Mouse (Mus musculus): Measurements from ENCODE around the gene Plxnd1. TPM values are rescaled to one million over a fixed set of nuclear protein-coding genes. Genes with fewer than 3 reads are reported as not detected.

Plxnd1 gene
- total and polyA plus RNA-seq, 3 experiments: 27.7 to 73.8 (median 63.2) TPM

DNA sequence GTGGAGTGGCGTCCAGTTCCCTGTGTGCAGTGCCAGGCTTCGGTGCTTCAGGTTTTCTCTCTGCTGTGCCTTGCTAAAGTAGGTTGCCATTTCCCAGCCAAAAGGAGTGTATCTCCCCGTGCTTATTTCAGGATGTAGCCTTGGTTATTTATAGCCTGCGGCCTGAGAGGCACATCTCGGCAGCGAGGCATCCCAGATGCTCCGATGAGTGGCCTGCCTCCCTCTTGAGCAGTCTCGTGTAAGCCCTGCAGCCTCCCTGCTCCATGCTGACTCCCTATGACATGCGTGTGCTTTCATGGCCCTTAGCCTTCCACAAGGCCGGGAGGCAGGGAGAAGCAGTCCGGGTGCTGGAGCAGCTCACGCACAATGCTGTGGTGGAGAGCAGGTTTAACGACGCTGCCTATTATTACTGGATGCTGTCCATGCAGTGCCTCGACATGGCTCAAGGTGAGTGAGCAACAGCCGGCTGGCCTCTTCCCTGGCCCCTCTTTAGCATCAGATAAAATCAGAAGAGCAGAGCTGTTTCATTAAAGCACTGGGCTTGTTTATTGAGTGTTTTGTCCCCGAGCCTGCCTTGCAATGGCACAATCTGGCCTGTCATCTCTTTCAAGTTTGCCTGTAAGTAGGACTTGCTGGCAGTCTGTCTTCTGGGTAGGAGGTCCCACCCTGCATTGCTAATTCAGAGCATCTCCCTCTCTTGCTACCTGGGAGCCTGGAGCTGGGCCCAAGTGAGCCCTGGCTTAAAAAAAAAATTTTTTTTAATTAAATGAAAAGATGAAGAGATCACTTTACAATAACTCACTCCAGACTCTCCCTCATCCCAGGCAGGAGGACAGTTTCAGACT lies 79.0 kb downstream of the Plxnd1 start:
- dilution Hi-C loops (cut with MboI; ENCODE audit: extremely low pct_ligation_motif_present, extremely low pct_unique_long_range_greater_than_20kb, low sequenced_read_pairs) (no loop called here), in situ Hi-C loops (cut with MboI; ENCODE audit: low pct_ligation_motif_present, low pct_unique_long_range_greater_than_20kb, low sequenced_read_pairs) (no loop called here)
- TF ChIP-seq RCOR1 (conservative IDR thresholded peaks at IDR 0.05; ENCODE audit: low read depth, low read length) (no peak), UBTF (IDR thresholded peaks at IDR 0.05; ENCODE audit: low read depth, low read length) (no peak)
- Histone ChIP-seq H3K9ac (ENCODE audit: insufficient read depth, low read depth) (no peak overlapping the region), H3K4me1 (ENCODE audit: control insufficient read depth in 1 of 2, insufficient read depth in 2 of 2) (peaks cover 20 to 42% of the 10 kb centered on the region in 2 experiments), H3K27ac (ENCODE audit: insufficient read depth, low read depth) (no peak overlapping the region), H3K4me2 (ENCODE audit: insufficient read depth, low read depth, poor library complexity, severe bottlenecking) (no peak overlapping the region), H3K9me3 (replicated peaks; ENCODE audit: low read length) (no peaks in the 10 kb centered on the region), H3K79me2 (replicated peaks; ENCODE audit: control insufficient read depth, extremely low read depth, insufficient read depth, poor library complexity, severe bottlenecking) (no peaks in the 10 kb centered on the region), H3K4me3 (replicated peaks in 1 of 3; ENCODE audit: low read depth in 2 of 3, low read length in 2 of 3, poor library complexity in 1 of 3) (no peak overlapping the region), H3K27me3 (replicated peaks) (no peaks in the 10 kb centered on the region), H3K36me3 (replicated peaks in 1 of 2; ENCODE audit: control insufficient read depth in 1 of 2, insufficient read depth in 1 of 2, low read length in 1 of 2) (peaks cover 0 to 27% of the 10 kb centered on the region in 2 experiments)
- DNase-seq (ENCODE audit: extremely low read depth): no peak

DNA sequence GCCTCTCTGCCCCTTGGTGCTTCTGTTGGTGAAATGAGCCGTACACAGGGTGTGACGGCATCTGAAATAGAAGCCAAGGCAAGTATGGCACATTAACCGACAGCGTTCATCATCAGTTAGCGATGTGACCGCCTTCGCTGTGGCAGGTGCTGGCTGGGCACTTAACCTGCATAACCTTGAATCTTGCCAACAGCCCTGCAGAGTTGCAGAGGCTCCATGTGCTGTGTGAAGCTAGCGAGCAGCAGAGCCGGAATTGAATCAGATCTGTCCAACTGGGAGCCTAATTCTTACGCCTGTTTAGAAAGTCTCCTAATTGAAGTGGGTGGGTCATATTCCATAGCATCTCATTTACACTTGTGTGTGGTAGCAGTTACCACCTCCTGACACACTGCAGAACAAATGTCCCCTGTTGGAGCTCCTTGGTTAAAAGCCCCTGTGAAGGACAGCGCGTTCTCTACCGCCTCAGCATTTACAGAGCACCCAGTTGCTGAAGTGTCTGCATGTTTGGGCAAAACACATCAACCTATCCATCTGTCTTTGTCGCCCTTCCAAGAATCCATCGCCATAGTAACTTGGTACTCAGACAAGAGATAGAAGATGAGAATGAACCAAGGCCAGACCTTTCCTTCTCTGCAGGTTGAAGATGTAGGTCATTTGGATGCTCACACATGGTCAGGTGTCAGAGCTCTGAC lies 80.1 kb downstream of the Plxnd1 start:
- dilution Hi-C loops (cut with MboI; ENCODE audit: extremely low pct_ligation_motif_present, extremely low pct_unique_long_range_greater_than_20kb, low sequenced_read_pairs) (no loop called here), in situ Hi-C loops (cut with MboI; ENCODE audit: low pct_ligation_motif_present, low pct_unique_long_range_greater_than_20kb, low sequenced_read_pairs) (no loop called here)
- no peak overlapping the region for H3K9ac ChIP-seq (ENCODE audit: insufficient read depth, low read depth)
- no peak for DNase-seq (ENCODE audit: extremely low read depth)
- H3K4me1 ChIP-seq (ENCODE audit: control insufficient read depth in 1 of 2, insufficient read depth in 2 of 2): peaks cover 30 to 47% of the 10 kb centered on the region in 2 experiments
- no peak for TF ChIP-seq IRF4 (IDR thresholded peaks at IDR 0.05; ENCODE audit: low read depth, low read length)
- no peak for TF ChIP-seq ZNF384 (IDR thresholded peaks at IDR 0.05; ENCODE audit: low read depth, low read length)
- no peak for TF ChIP-seq USF1 (IDR thresholded peaks at IDR 0.05; ENCODE audit: low read depth, low read length)
- no peak for TF ChIP-seq HCFC1 (IDR thresholded peaks at IDR 0.05; ENCODE audit: low read depth, low read length)
- TF ChIP-seq POLR2AphosphoS2 (IDR thresholded peaks at IDR 0.05; ENCODE audit: low read depth, low read length): no peak
- peaks cover 0 to 21% of the 10 kb centered on the region in 2 experiments for H3K36me3 ChIP-seq (replicated peaks in 1 of 2; ENCODE audit: control insufficient read depth in 1 of 2, insufficient read depth in 1 of 2, low read length in 1 of 2)
- H3K27ac ChIP-seq (ENCODE audit: insufficient read depth, low read depth): no peak overlapping the region
- no peaks in the 10 kb centered on the region for H3K9me3 ChIP-seq (replicated peaks; ENCODE audit: low read length)
- no peaks in the 10 kb centered on the region for H3K27me3 ChIP-seq (replicated peaks)
- no peaks in the 10 kb centered on the region for H3K79me2 ChIP-seq (replicated peaks; ENCODE audit: control insufficient read depth, extremely low read depth, insufficient read depth, poor library complexity, severe bottlenecking)
- no peak overlapping the region for H3K4me3 ChIP-seq (replicated peaks in 1 of 3; ENCODE audit: low read depth in 2 of 3, low read length in 2 of 3, poor library complexity in 1 of 3)
- no peak overlapping the region for H3K4me2 ChIP-seq (ENCODE audit: insufficient read depth, low read depth, poor library complexity, severe bottlenecking)

DNA sequence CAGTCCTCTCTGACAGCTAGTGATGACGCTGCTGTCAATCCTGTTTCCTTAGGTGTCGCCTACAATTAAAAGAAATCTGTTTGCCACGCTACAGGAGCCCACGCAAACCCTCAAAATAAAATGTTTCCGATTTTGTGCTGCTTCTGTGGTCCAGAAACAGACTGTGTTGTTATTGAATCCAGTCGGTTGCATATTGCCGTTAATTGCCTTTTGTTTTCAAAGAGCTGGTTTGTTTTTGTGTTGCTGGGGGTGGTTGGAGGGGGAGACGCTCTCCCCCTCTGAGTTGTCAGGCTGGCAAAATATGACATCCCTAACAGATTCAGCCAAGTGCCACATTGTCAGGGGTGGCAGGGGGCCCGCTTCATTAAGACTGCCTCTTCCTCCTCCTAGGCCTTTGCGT lies 81.3 kb downstream of the Plxnd1 start:
- TF ChIP-seq IRF4 (IDR thresholded peaks at IDR 0.05; ENCODE audit: low read depth, low read length) (no peak), JUND (conservative IDR thresholded peaks at IDR 0.05; ENCODE audit: low read depth, low read length) (no peak), MAX (IDR thresholded peaks at IDR 0.05; ENCODE audit: low read length) (no peak), MEF2A (IDR thresholded peaks at IDR 0.05; ENCODE audit: borderline replicate concordance, low read depth, low read length) (no peak), KAT2A (IDR thresholded peaks at IDR 0.05; ENCODE audit: insufficient replicate concordance, low read length) (no peak), MAFK (IDR thresholded peaks at IDR 0.05; ENCODE audit: insufficient replicate concordance, low read length) (no peak), ETS1 (conservative IDR thresholded peaks at IDR 0.05; ENCODE audit: low read depth, low read length) (no peak), E2F4 (IDR thresholded peaks at IDR 0.05; ENCODE audit: insufficient replicate concordance, low read depth, low read length) (no peak), EP300 (IDR thresholded peaks at IDR 0.05; ENCODE audit: low read length) (no peak), CHD2 (IDR thresholded peaks at IDR 0.05; ENCODE audit: low read length) (no peak), HCFC1 (IDR thresholded peaks at IDR 0.05; ENCODE audit: low read depth, low read length) (no peak)
- H3K9me3 ChIP-seq (replicated peaks; ENCODE audit: low read length): no peaks in the 10 kb centered on the region
- H3K36me3 ChIP-seq (replicated peaks in 1 of 2; ENCODE audit: control insufficient read depth in 1 of 2, insufficient read depth in 1 of 2, low read length in 1 of 2): peaks cover 0 to 21% of the 10 kb centered on the region in 2 experiments
- dilution Hi-C loops (cut with MboI; ENCODE audit: extremely low pct_ligation_motif_present, extremely low pct_unique_long_range_greater_than_20kb, low sequenced_read_pairs): no loop called here
- no peak overlapping the region for H3K9ac ChIP-seq (ENCODE audit: insufficient read depth, low read depth)
- H3K27ac ChIP-seq (ENCODE audit: insufficient read depth, low read depth): no peak overlapping the region
- no peak overlapping the region for H3K4me2 ChIP-seq (ENCODE audit: insufficient read depth, low read depth, poor library complexity, severe bottlenecking)
- DNase-seq (ENCODE audit: extremely low read depth): no peak
- H3K27me3 ChIP-seq (replicated peaks): no peaks in the 10 kb centered on the region
- no peak overlapping the region for H3K4me3 ChIP-seq (replicated peaks in 1 of 3; ENCODE audit: low read depth in 2 of 3, low read length in 2 of 3, poor library complexity in 1 of 3)
- H3K4me1 ChIP-seq (ENCODE audit: control insufficient read depth in 1 of 2, insufficient read depth in 2 of 2): peaks cover 35 to 48% of the 10 kb centered on the region in 2 experiments
- no peaks in the 10 kb centered on the region for H3K79me2 ChIP-seq (replicated peaks; ENCODE audit: control insufficient read depth, extremely low read depth, insufficient read depth, poor library complexity, severe bottlenecking)
- in situ Hi-C loops (cut with MboI; ENCODE audit: low pct_ligation_motif_present, low pct_unique_long_range_greater_than_20kb, low sequenced_read_pairs): no loop called here

Data from CH12.LX (cell line).